Mouse (Mus musculus) thymus, adult 18-20 months (tissue): ENCODE data around the gene Irf3.

Experiments used
- DNase-seq, 2 experiments: peaks; one replicate each; pipeline ENCODE4 v3.0.0; 2022; ENCODE audit warnings: mixed read lengths in 2 of 2

Irf3 gene

GRCm38 (mm10) chr7:44997231-44997939, at the start of gene Irf3:
Gene Irf3 (plus strand): TSS chr7:44997648.
- peak; percentile 92 to 95 for DNase-seq

DNA sequence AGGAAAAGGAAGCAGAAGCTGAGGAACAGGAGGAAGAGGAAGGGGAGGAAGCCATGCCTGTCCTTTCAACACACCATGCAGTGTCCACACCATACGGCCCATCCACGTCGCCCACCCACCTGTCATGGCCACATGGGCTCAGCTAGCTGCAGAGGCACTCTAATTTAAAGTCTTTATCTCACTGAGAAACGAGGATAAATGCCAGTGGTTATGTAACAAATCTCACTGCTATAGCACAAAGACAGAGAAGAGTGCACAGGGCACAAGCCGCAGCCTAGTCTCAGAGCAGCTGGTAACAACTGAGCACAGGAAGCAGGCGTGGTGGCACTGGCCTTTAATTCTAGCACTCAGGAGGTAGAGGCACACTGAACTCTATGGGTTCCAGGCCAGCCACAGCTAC, 47.5 kb upstream of the Irf3 start:
- no peak for DNase-seq

DNA sequence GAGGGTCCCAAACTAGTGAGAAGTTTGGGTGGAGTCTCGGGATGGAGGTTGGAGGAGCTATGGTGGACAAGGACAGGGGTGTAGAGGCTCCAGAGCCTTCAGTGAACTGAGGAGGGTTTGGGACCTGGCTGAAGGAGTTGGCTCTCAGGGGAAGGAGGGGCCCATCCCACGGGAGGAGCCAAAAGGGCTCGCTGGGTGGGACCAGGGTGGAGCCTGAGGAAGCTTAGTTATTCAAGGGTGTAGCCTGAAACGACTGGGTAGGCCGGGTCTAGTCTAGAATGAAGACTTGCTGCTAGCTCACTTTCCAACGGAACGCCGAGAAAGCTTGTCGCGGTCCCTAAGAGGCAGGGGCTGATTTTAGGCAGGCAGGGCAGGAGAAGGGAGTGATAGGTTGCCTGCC, 45.5 kb upstream of the Irf3 start:
- DNase-seq: no peak

- DNase-seq: peak; percentile 56 to 62
Measured at GRCm38 (mm10) chr7:44952611-44953306, 44.7 kb upstream of the Irf3 start.

DNA sequence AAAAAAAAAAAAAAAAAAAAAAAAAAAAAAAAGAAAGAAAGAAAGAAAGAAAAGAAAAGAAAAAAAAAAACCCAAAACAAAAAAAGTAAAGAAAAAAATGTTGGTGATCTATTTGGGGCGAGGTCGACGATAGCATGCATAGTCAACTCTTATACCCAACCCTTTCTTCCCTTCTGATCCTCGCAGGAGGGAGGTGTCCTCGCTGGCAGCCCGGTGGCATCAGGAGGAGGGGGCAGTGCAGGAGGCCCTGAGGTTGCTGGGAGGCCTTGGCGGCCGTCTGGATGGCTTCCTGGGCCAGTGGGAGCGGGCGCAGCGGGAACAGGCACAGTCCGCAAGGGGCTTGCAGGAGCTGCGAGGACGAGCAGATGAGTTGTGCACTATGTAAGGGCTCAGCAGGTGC, 43.9 kb upstream of the Irf3 start:
- no peak for DNase-seq

DNA sequence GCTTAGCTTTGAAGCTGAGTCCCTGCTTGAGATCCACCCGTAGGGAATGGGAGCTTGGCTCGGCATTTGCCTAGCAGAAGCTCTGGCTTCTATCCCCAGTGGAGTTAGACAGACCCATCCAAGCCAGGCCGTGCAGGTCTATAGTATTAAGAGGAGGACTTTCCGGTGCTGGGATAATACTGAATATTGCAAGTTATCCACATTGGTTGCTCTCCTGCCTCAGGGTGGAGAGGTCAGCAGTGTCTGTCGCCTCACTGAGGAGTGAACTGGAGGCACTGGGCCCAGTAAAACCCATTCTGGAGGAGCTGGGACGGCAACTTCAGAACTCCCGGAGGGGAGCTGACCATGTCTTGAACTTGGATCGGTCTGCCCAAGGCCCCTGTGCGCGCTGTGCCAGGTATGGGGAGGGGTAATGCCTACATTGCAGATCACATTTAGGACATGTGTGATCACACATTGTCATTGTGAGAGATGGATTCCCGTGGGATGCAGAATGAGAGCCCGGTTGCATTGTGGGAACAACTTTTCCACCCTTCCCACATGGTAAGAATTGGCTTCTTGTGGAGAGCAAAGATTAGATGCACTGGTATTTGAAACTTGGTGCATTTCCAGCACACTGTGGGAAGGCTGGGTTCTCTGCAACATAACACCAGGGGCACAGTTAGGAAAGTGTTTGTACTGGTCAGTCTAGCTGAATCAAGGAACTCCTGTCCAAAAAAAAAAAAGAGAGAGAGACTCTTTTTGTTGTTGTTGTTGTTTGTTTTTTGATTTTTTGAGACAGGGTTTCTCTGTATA, 43.2 kb upstream of the Irf3 start:
- DNase-seq: no peak

DNA sequence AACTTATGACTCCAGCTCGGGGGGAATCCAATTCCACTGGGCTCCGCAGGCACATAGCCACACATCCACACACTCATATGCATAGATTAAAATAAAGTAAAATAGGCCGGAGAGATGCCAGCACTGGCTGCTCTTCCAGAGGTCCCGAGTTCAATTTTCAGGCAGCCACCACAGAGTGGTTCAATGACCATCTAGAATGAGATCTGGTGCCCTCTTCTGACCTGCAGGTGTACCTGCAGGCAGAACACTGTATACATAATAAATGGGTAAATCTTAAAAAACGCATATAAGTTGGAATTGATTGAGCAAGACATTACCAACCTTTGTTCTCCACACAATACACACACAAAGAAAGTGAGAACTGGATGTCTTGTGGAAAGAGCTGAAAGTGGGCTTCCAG, 41.8 kb upstream of the Irf3 start:
- no peak for DNase-seq

- no peak for DNase-seq
Measured at GRCm38 (mm10) chr7:44956266-44956665, 41.2 kb upstream of the Irf3 start.

GRCm38 (mm10) chr7:44957183-44957835, 40.1 kb upstream of the Irf3 start:
- DNase-seq: no peak

DNA sequence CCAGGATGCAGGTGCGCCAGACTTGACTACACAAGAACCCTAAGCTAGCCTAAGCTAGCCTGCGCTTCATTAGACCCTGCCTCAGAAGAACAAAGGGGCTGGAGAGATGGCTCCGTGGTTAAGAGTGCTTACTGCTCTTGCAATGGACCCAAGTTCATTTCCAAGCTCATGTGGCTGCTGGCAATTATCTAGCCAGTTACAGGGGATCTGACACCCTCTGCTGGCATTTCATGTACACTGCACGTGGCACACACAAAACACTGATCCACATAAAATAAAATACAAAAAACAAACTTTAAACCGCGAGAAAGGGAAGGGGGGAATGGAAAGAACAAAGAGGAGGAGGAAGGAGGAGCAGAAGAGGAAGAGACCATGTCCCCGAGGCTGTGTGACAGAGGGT, 39.2 kb upstream of the Irf3 start:
- no peak for DNase-seq

- DNase-seq: no peak
Measured at GRCm38 (mm10) chr7:44959281-44959680, 38.2 kb upstream of the Irf3 start.

- DNase-seq: no peak
Measured at GRCm38 (mm10) chr7:44959874-44960511, 37.5 kb upstream of the Irf3 start.

- no peak for DNase-seq
Measured at GRCm38 (mm10) chr7:44960512-44960910, 36.9 kb upstream of the Irf3 start.

DNA sequence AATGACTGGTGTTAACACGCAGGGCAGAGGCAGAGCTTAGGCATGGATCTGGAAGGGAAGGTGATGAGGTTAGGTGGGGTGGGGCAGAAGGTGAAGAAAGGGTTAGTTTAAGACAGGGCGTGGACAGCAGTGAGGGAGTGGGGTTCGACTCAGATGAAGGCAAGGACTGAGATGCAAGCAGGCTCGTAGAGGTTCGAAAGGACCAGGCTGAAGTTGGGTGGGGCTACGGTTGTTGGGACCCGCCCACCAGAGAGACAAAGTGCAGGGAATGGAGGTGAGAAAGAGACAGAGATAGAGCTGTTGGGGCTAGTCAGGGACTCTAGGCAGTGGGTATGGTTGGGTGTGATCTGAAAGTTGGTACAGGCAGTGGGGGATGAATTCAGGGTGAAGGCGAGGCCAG, 35.1 kb upstream of the Irf3 start:
- DNase-seq: no peak

GRCm38 (mm10) chr7:44962831-44963230, 34.6 kb upstream of the Irf3 start:
- DNase-seq: no peak

DNA sequence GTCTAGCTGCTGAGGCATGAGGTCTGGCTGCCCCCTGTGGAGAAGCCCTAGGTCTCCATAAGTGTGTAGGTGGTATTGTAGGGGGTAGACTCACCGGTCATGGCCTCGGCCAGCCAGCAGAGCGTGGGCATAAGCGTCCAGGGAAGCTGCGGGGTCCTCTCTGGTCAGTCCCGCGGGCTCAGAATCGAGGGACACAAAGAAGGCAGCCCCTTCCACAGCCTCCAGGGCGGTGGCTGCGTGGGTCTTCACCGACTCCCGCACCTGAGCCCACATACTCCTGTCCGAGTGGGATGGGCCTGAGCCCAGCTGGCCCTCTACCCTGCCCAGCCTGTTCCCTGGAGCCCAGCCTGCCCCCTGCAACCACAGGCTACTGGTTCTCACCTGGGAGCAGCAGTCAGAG, 32.5 kb upstream of the Irf3 start:
- DNase-seq: no peak

DNA sequence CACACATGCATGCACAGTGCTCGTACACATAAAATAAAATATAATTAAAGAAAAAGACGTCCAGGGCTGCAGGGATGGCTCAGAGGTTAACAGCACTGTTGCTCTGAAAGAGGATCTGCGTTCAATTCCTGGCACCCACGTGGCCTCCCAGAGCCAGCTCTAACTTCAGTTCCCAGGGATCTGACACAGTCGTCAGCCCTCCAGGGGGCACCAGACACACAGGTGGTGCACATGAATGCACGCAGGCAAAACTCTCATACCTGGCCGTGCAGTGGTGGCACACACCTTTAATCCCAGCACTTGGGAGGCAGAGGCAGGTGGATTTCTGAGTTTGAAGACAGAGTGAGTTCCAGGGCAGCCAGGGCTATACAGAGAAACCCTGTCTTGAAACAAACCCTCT, 31.5 kb upstream of the Irf3 start:
- no peak for DNase-seq

DNA sequence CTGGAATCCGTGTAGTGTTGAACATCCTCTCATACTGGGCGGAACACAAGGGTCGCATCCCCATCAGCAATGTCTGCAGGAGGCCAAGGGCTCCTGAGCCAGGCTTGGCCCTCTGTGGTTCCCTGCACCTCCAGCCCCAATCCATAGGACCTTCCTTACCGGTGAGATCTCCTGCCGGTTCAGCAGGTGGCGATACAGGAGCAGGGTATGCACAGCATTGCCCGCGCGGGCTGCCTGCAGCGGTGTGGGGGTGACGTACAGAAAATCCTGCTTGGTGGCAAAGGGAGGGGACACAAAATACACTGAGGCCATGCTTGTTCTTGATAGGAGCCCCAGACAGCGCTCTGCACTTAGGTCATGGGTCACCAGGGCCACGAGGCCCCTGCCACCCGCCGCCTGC, 30.8 kb upstream of the Irf3 start:
- no peak for DNase-seq

DNA sequence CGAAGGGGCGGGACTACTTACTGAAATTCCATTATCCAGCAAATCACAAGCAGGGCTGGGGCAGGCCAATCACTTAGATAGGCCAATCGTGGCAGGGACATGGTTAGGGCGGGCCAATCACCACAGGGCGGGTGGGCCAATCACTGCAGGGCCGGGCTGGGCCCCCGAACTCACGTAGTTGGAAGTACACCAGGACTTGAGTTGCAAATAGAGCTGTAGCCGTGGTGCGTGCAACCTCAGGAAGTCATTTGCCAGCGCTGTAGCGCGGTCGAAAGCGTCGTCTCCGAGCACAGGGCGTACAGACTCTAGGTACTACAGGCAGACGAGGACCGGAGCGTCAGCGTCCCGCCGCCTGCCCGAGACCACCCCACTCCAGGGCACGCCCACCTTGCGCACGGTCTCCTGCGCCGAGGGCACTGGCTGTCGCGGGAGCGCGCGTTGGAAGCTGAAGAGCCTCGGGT, 27.2 kb upstream of the Irf3 start:
- DNase-seq: peak; percentile 62 to 70

- DNase-seq: no peak
Measured at GRCm38 (mm10) chr7:44971142-44971541, 26.3 kb upstream of the Irf3 start.

DNA sequence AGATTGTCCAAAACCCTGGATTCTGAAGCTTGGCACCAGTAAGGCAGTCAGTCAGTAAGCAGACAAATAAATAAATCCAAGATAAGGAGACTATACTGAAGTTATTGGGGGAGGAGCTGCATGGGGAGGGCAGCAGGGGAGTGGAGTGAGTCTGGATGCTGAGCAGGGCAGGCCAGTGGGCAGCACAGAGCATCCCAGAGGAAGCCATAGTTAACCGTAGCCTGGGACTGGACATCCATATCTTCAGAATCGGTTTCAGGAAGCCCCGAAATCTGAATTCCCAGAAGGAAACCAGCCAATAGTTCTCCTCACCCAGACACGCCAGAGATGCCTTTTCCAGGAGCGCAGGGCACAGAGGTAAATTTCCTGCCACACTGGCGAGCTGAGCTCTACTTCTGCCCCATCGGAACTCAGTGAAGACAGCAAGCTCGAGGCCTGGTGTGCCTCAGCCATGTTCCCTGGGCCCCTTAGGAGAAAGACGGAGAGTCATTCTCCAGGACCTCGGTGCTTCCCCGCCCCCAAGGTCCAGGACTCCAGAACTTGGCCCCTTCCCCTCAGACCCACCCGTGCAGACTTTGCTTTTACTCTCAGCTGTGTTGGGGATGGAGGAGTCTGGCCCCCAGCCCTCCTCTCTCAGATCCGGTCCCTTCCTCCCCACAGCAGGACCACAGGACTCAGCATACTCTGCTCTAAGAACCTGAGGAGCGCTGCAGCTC, 23.9 kb upstream of the Irf3 start:
- DNase-seq: no peak
